Mouse (Mus musculus) kidney, embryonic 15.5 days (tissue): ENCODE data around the gene Micall1. TPM values are rescaled to one million over a fixed set of nuclear protein-coding genes. Genes with fewer than 3 reads are reported as not detected.

Experiments
- ATAC-seq: fragments of 200-750 bp; cut with Nextera tagmentation; replicated peaks from 2 replicates; pipeline ENCODE4 v1.8.0; 2017; ENCODE audit warnings: moderate TSS enrichment; ENCODE audit not compliant: low FRiP score
- H3K27ac ChIP-seq: fragments of 300-500 bp; sonication (generic); 2 replicates; pipeline ENCODE4 v1.5.1; 2015; ENCODE audit warnings: mild to moderate bottlenecking, inconsistent platforms
- H3K27me3 ChIP-seq: fragments of 300-500 bp; sonication (generic); 2 replicates; pipeline ENCODE4 v1.6.1; 2015; ENCODE audit warnings: inconsistent platforms
- H3K36me3 ChIP-seq: fragments of 300-500 bp; sonication (generic); 2 replicates; pipeline ENCODE4 v1.6.1; 2015; ENCODE audit warnings: inconsistent platforms
- H3K4me1 ChIP-seq: fragments of 300-500 bp; sonication (generic); 2 replicates; pipeline ENCODE4 v1.6.1; 2015; ENCODE audit warnings: inconsistent platforms
- H3K4me2 ChIP-seq: fragments of 300-500 bp; sonication (generic); 2 replicates; pipeline ENCODE4 v1.6.1; 2015; ENCODE audit warnings: moderate library complexity, mild to moderate bottlenecking, inconsistent platforms
- H3K4me3 ChIP-seq: fragments of 300-500 bp; sonication (generic); replicated peaks from 2 replicates; pipeline ENCODE4 v1.5.1; 2015; ENCODE audit warnings: mild to moderate bottlenecking, inconsistent platforms
- H3K9ac ChIP-seq: fragments of 300-500 bp; sonication (generic); 2 replicates; pipeline ENCODE4 v1.6.1; 2015; ENCODE audit warnings: mild to moderate bottlenecking, inconsistent platforms
- H3K9me3 ChIP-seq: fragments of 300-500 bp; sonication (generic); replicated peaks from 2 replicates; pipeline ENCODE4 v1.6.1; 2016; ENCODE audit warnings: inconsistent platforms
- WGBS: fragments of 180-500 bp; shearing (Covaris S2); methylation state at CpG from one replicate; pipeline ENCODE4 v1.1.7; 2015; ENCODE audit warnings: mixed read lengths; 5-methylcytosine and 5-hydroxymethylcytosine counted together
- polyA plus RNA-seq: library from polyadenylated mRNA; unstranded; fragments of >200 nt; fragmentation: Nextera tagmentation; extraction: Ambion mirVana; gene quantifications from 2 replicates; pipeline ENCODE4 v1.2.1, GENCODE M21; 2015

The Micall1 gene
- 8.6 and 11.0 TPM in 2 replicates for polyA plus RNA-seq

DNA sequence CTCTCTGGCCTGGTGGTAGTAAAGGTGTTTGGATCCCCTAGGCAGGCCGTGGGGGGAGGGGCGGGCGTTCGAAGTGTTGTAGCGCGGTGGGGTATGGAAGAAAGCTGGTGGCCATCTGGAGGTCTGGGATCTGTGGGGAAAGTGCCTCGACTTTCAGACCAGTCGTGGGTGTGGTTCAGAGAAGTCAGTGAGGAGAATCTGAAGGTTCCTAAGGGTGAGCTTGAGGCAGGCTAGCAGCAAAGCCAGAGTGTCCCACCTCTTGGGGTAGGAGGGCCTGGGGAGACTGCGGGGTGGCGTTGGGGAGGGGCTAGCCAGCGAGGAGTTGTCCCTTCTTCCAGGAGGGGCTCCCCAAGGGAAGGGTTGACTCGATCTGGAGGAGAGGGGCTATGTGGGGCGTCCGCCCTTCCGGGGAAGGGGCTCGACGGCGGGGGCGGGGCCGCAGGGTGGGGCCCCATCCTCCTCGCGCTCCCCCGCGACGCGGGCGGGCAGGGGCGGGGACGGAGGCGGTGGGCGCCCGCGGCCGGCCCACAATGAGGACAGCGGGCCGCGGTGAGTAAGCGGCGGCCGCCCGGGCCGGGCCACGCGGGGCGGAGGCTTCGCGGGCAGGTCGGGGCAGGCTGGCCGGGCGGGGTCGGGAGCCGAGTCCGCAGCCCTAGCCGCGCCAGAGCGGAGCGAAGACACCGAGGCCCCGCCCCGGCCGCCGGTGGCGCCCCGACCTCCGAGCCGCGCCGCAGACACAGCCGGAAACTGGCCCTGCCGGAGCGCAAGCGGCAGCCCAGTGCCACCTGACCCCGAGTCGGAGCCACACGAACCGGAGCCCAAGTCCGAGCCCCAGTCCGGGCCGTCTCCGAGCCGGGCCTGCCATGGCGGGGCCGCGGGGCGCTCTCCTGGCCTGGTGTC, at the start of gene Micall1:
Gene Micall1, plus strand, starts transcription at position 478 of the 900 bp plus-strand sequence.
- ATAC-seq, result peak; percentile 85
- H3K4me2 ChIP-seq, result peak within 1 kb of the TSS; percentile 96
- H3K36me3 ChIP-seq, result peaks cover 10% of the 10 kb centered on the region; the same call in 1 of the 2 replicates
- H3K4me1 ChIP-seq, result peaks cover 37% of the 10 kb centered on the region
- H3K27me3 ChIP-seq, result no peaks in the 10 kb centered on the region
- H3K9me3 ChIP-seq, result no peaks in the 10 kb centered on the region
- peak within 1 kb of the TSS; percentile 91 for H3K9ac ChIP-seq
- WGBS, result under 1% methylated on average over 72 of the region's 85 CpGs
- H3K27ac ChIP-seq, result peak within 1 kb of the TSS; percentile 84
- H3K4me3 ChIP-seq, result peak within 1 kb of the TSS; percentile 91

DNA sequence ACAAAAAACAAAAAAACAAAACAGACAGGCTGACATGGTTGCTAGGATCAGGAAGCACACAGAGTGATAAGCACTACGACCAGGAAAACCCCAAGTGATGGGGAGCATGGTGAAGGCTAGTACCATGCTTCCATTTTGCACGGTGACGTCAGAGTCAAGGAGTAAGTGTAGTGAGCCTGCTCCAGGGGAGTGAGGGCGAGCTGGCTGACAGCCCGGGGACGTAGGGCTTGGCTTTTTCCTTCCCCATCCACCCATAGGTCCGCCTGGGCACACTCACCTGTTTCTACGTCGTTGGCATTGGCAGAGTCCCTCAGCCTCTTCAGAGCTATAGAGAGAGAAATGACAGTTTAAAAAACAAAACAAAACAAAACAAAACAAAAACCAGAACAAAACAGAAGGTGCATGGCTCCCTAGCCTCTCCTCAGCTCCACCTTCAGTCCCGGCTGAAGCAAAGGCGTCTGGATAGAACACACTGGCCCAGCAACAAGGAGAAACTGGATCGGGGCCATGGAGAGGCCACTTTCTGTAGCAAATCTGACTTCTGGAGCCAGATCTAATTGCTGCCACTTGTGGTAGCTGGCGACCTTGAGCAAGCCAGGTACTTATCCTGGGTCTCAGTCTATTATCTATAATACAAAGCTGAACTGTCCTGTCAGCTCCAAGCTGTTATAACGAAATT, 47.7 kb upstream of the Micall1 start:
- no peaks in the 10 kb centered on the region for H3K27me3 ChIP-seq
- no peak overlapping the region for H3K27ac ChIP-seq
- H3K4me3 ChIP-seq, result peak overlapping the region; percentile 81
- H3K36me3 ChIP-seq, result peaks cover 51% of the 10 kb centered on the region
- 84% methylated on average over 14 of the region's 14 CpGs for WGBS
- H3K9ac ChIP-seq, result 0 out of 2 replicates have a peak overlapping the region, but pooled peaks have one; percentile 8
- H3K4me2 ChIP-seq, result peak overlapping the region; percentile 67; the same call in 1 of the 2 replicates
- no peak for ATAC-seq
- H3K9me3 ChIP-seq, result no peaks in the 10 kb centered on the region
- H3K4me1 ChIP-seq, result peaks cover 33% of the 10 kb centered on the region

DNA sequence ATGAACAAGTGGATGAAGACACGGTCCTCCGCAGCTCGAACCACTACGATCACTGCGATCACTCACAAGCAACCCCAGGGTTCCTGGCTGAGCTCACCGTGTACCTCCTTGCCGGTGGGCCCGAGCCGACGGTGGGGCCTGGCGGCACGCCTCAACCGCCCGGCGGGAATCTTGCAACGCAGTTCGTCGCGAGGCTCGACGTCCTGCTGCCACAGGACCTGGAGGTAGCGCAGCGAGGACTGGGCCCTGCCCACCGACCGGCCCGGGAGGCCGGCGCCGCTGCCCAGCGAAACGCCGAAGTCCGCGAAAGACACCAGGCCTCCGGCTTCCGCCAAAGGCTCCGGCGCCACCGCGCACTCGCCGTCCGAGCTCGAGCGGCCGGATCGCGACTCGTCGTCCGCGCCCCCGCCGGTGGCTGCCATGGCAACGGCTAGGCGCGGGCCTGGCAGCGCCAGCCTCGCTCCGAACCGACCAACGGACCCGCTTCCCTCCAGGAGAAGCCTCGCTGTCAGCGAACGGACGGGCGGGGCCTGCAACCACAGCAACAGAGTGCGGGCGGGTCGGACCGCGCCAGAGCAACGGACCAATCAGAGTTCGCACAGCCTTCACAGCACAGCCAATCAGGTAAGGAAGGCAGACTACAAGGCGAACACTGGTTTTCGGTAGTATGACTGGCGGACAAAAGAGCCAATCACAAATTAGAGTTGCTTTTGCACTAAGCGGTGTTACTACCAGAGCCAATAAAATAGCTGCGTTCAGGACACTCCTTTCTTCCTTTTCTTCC, 46.1 kb upstream of the Micall1 start, which contains the start of gene Ankrd54:
Gene Ankrd54, minus strand, starts transcription at position 518 of the 784 bp plus-strand sequence.
- Histone ChIP-seq H3K9me3 (no peaks in the 10 kb centered on the region), H3K4me2 (peak within 1 kb of the TSS; percentile 67), H3K27me3 (no peaks in the 10 kb centered on the region), H3K4me1 (peaks cover 39% of the 10 kb centered on the region), H3K27ac (peak within 1 kb of the TSS; percentile 81), H3K9ac (peak within 1 kb of the TSS; percentile 86), H3K36me3 (peaks cover 36% of the 10 kb centered on the region), H3K4me3 (peak within 1 kb of the TSS; percentile 81)
- ATAC-seq, result peak; percentile 99
- WGBS, result under 1% methylated on average over 80 of the region's 80 CpGs

DNA sequence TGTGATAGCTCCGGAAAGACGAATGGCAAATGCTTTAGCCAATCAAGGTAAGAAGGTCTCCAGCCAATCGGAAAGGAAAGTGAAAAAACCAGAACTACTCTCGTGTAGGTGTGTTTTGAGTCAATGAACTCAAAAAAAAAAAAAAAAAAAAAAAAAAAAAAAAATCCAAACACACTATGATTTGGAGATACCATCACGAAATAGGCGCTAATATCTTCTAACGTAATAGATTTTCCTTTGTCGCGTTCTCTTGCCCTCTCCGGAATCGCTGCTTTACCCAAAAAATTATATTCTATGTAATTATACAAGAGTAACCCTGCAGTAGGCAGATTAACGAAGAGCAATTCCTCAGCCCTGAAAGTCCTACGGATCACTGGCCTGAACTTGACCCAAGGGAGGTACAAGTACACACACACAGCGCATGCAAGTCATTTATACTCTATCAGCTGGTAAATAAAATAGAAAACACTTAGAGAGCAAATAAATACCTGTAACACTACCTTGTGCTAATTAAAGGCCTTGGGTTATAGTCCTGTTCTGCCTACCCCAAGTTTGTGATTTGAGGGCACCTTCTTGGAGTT, 45.4 kb upstream of the Micall1 start:
- H3K36me3 ChIP-seq, result peaks cover 29% of the 10 kb centered on the region
- 0 out of 2 replicates have a peak overlapping the region, but pooled peaks have one; percentile 3 for H3K9ac ChIP-seq
- peak overlapping the region; percentile 81 for H3K4me3 ChIP-seq
- WGBS, result 7% methylated on average over 14 of the region's 14 CpGs
- H3K4me1 ChIP-seq, result peaks cover 39% of the 10 kb centered on the region
- no peaks in the 10 kb centered on the region for H3K27me3 ChIP-seq
- no peaks in the 10 kb centered on the region for H3K9me3 ChIP-seq
- peak overlapping the region; percentile 49 for H3K27ac ChIP-seq
- H3K4me2 ChIP-seq, result peak overlapping the region; percentile 59
- ATAC-seq, result no peak

DNA sequence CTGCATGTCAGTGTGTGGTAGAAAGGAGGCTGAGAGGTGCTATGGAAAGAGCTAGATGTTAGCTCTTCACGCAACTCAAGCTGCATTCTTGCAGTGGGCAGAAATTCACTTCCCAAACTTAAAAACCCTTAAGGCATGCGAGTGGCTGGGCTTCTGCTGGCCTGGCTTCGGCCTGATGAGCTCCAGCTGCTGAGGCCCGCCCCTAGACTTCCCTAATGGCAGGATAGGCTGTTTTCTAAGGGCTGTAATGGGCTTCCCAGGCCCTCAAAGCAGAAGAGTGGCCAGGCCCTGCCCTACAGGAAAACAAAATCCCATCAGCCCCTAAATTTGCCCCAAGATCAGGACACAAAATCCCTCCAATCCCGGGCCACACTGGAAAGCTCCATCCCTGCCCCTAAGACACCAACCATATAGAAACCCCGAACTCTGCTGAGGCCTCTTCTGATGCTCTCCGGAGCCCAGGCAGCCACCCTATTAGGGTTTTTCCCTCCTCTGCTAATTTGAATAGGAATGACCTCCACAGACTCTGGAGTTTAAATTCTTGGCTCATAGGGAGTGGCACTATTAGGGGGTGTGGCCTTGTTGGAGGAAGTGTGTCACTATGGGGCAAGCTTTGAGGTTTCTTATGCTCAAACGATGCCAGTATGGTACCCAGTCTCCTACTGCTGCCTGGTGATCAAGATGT, 43.5 kb upstream of the Micall1 start:
- no peak for ATAC-seq
- Histone ChIP-seq H3K27me3 (no peaks in the 10 kb centered on the region), H3K9me3 (no peaks in the 10 kb centered on the region), H3K27ac (peak overlapping the region; percentile 79), H3K9ac (no peak overlapping the region), H3K4me2 (no peak overlapping the region), H3K4me3 (no peak overlapping the region), H3K4me1 (peaks cover 39% of the 10 kb centered on the region), H3K36me3 (peaks cover 9% of the 10 kb centered on the region)
- WGBS, result 38% methylated on average over 8 of the region's 8 CpGs

DNA sequence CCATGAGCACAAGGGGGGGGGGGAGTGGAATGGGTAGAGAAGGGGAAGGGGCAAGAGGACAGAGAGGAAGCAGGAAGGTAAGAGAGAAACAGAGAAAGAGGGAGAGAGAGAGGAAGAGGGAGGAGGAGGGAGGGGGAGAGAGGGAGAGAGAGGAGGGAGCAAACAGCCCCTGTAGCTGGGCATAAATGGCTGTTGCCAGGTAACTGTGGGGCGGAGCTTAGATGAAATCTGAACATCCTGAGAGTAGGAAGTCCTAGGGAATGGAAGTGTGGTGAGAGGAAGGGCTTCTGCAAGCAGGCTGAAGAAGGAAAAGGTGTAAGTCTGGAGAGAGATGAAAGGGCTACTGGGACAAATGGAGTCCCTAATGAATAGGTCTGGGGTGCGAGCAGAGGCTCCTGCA, 42.4 kb upstream of the Micall1 start:
- ATAC-seq, result no peak
- 36% methylated on average over 2 of the region's 2 CpGs for WGBS

DNA sequence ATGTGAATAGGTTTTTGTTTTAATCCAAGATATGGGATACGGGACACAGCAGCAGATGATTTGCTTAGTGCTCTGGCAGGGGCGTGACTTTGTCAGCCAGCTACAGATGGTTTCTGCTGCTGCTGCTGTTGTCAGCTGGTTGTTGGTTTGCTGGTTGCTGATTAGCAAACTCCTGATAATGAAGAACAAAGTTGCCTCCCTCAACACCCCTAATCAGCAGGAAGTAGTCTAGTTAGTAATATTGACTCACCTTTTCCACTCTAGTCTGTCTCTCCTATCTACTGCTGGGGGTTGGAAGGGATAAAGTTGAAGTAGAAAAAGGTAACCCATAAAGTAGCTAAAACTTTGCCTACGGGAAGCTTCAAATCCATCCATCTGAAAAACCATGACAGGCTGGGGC, 41.1 kb upstream of the Micall1 start:
- H3K9ac ChIP-seq, result no peak overlapping the region
- no peak for ATAC-seq
- 76% methylated on average over 3 of the region's 3 CpGs for WGBS

More for the DNA sequence above, 42.4 kb upstream of the Micall1 start:
- Histone ChIP-seq H3K9me3 (no peaks in the 10 kb centered on the region), H3K4me2 (no peak overlapping the region), H3K27ac (no peak overlapping the region), H3K9ac (no peak overlapping the region), H3K27me3 (no peaks in the 10 kb centered on the region), H3K4me1 (peaks cover 33% of the 10 kb centered on the region), H3K4me3 (no peak overlapping the region), H3K36me3 (no peaks in the 10 kb centered on the region)

DNA sequence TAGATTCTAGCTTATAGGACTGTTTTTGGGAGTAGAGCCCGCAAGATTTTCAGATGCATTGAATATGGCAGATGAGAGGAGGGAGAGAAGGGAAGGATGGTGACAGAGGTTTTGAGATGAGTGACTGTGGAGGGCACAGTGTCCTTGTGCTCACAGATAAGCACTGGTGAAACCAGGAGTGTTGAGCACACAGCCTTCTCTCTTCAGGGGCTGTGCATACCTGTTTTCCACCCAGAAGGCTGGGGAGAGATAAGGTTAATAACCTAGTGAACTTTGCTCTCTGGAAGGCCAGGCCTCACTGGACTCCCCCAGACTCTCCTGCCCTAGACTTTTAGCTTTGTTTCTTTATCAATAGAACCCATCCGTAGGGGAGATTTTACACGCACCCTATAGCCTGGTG, 40.3 kb upstream of the Micall1 start:
- H3K4me2 ChIP-seq, result no peak overlapping the region
- no peak overlapping the region for H3K27ac ChIP-seq
- no peaks in the 10 kb centered on the region for H3K36me3 ChIP-seq
- no peak overlapping the region for H3K9ac ChIP-seq
- no peaks in the 10 kb centered on the region for H3K27me3 ChIP-seq
- H3K4me1 ChIP-seq, result peaks cover 22% of the 10 kb centered on the region
- H3K4me3 ChIP-seq, result no peak overlapping the region
- no peaks in the 10 kb centered on the region for H3K9me3 ChIP-seq
- 72% methylated on average over 3 of the region's 3 CpGs for WGBS
- no peak for ATAC-seq

More for the DNA sequence above, 41.1 kb upstream of the Micall1 start:
- Histone ChIP-seq H3K9me3 (no peaks in the 10 kb centered on the region), H3K4me1 (peaks cover 24% of the 10 kb centered on the region), H3K4me3 (no peak overlapping the region), H3K27me3 (no peaks in the 10 kb centered on the region), H3K27ac (no peak overlapping the region), H3K36me3 (no peaks in the 10 kb centered on the region), H3K4me2 (no peak overlapping the region)

DNA sequence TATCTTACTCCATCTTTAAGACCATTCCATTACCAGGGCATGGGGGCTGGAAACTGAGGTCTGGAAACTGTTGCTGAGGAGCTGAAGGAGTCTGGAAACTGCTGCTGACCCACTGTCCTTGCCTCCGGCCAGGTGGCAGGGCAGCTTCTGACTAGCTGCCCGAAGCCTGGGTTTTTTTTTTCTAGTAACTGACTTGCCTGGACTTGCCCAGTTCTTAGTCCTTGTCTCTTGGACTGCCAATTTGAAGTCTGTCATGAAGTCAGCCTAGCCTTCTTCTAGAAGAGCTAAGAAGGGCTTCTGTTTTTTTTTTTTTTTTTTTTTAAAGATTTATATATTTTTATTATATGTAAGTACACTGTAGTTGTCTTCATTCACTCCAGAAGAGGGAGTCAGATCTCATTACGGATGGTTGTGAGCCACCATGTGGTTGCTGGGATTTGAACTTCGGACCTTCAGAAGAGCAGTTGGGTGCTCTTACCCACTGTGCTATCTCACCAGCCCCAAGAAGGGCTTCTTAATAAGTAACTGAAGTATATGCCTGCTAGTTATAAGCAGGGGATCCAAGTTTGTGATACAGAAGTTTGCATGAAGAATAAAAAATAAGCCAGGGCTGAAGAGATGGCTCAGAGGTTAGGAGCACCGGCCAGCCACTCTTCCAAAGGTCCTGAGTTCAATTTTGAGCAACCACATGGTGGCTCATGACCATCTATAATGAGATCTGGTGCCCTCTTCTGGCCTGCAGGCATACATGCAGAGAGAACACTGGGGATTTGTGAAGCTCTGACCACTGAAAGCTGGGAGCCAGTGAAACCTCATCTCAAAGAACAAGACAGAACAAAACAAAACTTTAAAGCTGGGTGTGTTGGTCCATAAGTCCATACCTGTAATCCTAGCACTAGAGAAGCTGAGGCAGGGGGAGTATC, 37.3 kb upstream of the Micall1 start:
- Histone ChIP-seq H3K4me2 (no peak overlapping the region), H3K9ac (no peak overlapping the region), H3K27ac (no peak overlapping the region), H3K4me1 (peaks cover 18% of the 10 kb centered on the region), H3K4me3 (no peak overlapping the region), H3K36me3 (peaks cover 3% of the 10 kb centered on the region), H3K9me3 (no peaks in the 10 kb centered on the region), H3K27me3 (no peaks in the 10 kb centered on the region)
- 64% methylated on average over 5 of the region's 5 CpGs for WGBS
- ATAC-seq, result no peak

DNA sequence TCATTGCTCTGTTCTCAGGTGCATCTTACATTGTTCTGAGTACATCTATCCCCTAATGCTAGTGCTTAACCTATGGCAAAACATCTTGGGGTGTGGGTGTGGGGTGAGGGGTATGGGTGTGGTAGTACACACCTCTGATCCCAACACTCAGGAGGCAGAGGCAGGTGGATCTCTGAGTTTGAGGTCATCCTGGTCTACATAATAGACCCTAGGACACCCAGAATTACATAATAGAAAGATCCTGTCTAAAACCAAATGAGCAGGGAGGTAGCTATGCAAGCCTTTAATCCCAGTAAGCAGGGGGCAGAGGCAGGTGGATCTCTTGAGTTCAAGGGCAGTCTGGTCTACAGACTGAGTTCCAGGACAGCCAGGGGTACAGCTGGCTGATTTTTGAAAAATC, 34.9 kb upstream of the Micall1 start:
- no peak for ATAC-seq
- Histone ChIP-seq H3K4me1 (peaks cover 20% of the 10 kb centered on the region), H3K4me3 (no peak overlapping the region), H3K27me3 (no peaks in the 10 kb centered on the region), H3K4me2 (no peak overlapping the region), H3K9me3 (no peaks in the 10 kb centered on the region), H3K36me3 (peaks cover 27% of the 10 kb centered on the region), H3K27ac (no peak overlapping the region), H3K9ac (no peak overlapping the region)
